Mouse (Mus musculus): ENCODE measurements around the gene Gstm4. TPM values are rescaled to one million over a fixed set of nuclear protein-coding genes. Genes with fewer than 3 reads are reported as not detected.

The Gstm4 gene
- polyA plus RNA-seq, 1 experiment from 2014 or later: 15.6 TPM

DNA sequence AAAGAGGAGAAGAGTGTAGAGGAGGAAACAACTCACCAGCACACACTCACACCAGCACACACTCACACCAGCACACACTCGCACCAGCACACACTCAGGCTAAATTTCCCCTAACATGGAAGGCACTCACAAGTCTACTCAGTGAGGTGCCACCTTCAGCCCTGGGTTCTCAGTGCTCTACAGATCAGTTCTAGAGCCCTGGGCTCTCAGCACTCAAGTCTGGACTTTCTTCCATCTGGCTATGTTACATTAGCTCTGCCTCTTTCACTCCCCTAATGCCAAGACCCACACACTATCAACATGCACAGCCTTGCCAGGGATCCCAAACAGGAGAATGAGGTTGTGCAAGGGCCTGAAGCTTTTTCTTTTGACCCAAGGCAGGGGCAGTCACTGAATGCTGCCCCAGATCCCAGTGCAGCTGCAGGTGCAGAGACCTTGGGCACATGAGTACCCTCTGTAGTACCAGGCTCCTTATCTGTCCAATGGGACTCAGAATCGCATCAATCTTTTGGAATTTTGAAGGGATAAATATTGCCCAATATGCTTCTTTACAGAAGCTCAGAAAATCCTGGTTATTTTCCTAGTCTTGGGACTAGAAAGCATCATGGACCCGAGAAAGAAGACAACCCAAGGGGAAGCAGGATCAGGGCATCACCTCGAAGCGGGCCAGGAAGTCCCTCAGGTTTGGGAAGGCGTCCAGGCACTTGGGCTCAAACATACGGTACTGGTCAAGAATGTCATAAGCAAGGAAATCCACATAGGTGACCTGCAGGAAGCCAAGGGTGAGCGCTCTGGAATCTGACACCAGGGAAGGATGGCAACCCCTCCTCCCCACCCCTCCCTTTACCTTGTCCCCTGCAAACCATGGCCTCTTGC lies 30.4 kb downstream of the Gstm4 start:
- Histone ChIP-seq H3K27me3 (ENCODE audit: control insufficient read depth, insufficient read depth, low read length) (no peaks in the 10 kb centered on the region), H3K4me1 (ENCODE audit: control insufficient read depth in 2 of 2, insufficient read depth in 2 of 2, low read length in 2 of 2) (peaks cover 8 to 20% of the 10 kb centered on the region in 2 experiments), H3K4me2 (ENCODE audit: low read length) (no peak overlapping the region), H3K9ac (ENCODE audit: low read length) (no peak overlapping the region), H3K9me3 (ENCODE audit: control insufficient read depth, low read length) (no peaks in the 10 kb centered on the region), H3K4me3 (ENCODE audit: control insufficient read depth in 1 of 2, insufficient read depth in 1 of 2, low read depth in 1 of 2, low read length in 2 of 2) (no peak overlapping the region), H3K27ac (replicated peaks in 1 of 2; ENCODE audit: control insufficient read depth in 1 of 2, insufficient read depth in 1 of 2, low read depth in 2 of 2, low read length in 2 of 2) (no peak overlapping the region), H3K36me3 (ENCODE audit: control insufficient read depth, insufficient read depth, low read length) (no peaks in the 10 kb centered on the region)
- 80% methylated on average over 7 of the region's 8 CpGs for WGBS
- ATAC-seq (ENCODE audit: insufficient number of reproducible peaks, insufficient read depth, low FRiP score, low read depth): no peak

DNA sequence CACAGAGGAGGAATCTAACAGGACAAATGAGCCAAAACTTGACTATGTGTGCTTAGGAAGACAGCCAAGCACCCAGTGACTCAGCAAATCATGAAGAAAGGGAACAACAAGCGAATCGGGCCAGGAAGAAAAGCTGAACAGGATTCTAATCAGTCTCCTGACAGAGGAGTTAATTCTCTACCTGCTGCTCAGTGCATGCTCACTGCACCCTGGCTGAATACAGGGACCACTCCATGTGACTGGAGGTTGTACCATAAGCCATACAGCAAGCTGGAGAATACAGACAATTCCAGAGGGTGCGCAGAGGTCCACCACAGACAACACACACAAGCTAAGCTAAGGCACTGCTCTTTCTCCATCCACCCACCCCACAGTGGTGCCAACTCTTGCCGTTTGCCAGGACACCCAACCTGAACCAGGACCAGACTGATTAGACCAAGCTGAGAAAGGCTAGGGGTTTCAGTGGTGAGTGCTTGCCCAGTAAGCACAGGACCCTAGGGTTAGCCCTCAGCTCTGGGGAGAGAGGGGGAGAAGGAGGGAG lies 31.3 kb downstream of the Gstm4 start:
- H3K4me2 ChIP-seq (ENCODE audit: low read length): no peak overlapping the region
- H3K27ac ChIP-seq (replicated peaks in 1 of 2; ENCODE audit: control insufficient read depth in 1 of 2, insufficient read depth in 1 of 2, low read depth in 2 of 2, low read length in 2 of 2): no peak overlapping the region
- peaks cover 4 to 13% of the 10 kb centered on the region in 2 experiments for H3K4me1 ChIP-seq (ENCODE audit: control insufficient read depth in 2 of 2, insufficient read depth in 2 of 2, low read length in 2 of 2)
- 66% methylated on average over 4 of the region's 4 CpGs for WGBS
- no peaks in the 10 kb centered on the region for H3K36me3 ChIP-seq (ENCODE audit: control insufficient read depth, insufficient read depth, low read length)
- H3K4me3 ChIP-seq (ENCODE audit: control insufficient read depth in 1 of 2, insufficient read depth in 1 of 2, low read depth in 1 of 2, low read length in 2 of 2): no peak overlapping the region
- no peaks in the 10 kb centered on the region for H3K9me3 ChIP-seq (ENCODE audit: control insufficient read depth, low read length)
- no peaks in the 10 kb centered on the region for H3K27me3 ChIP-seq (ENCODE audit: control insufficient read depth, insufficient read depth, low read length)
- ATAC-seq (ENCODE audit: insufficient number of reproducible peaks, insufficient read depth, low FRiP score, low read depth): no peak
- H3K9ac ChIP-seq (ENCODE audit: low read length): no peak overlapping the region

DNA sequence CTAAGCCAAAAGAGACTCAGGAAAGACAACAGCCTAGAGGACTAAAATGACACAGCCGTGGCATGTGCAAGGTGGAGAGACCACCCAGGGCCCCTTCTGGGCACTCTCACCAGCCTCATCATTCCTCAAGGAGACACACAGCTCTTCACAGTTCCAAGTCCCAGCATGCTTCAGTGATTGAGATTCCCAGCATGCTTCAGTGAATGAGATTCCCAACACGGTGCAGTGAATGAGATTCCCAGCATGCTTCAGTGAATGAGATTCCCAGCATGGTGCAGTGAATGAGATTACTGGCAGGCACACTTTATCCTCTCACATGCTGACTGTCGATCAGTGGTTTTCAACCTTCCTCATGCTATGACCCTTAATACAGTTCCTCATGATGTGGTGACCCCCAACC lies 33.1 kb downstream of the Gstm4 start:
- peaks cover 2 to 6% of the 10 kb centered on the region in 2 experiments; a peak in 3 of 4 replicates for H3K4me1 ChIP-seq (ENCODE audit: control insufficient read depth in 2 of 2, insufficient read depth in 2 of 2, low read length in 2 of 2)
- no peaks in the 10 kb centered on the region for H3K36me3 ChIP-seq (ENCODE audit: control insufficient read depth, insufficient read depth, low read length)
- no peak for ATAC-seq (ENCODE audit: insufficient number of reproducible peaks, insufficient read depth, low FRiP score, low read depth)
- WGBS: 61% methylated on average over 3 of the region's 3 CpGs
- H3K27me3 ChIP-seq (ENCODE audit: control insufficient read depth, insufficient read depth, low read length): no peaks in the 10 kb centered on the region
- no peak overlapping the region for H3K4me3 ChIP-seq (ENCODE audit: control insufficient read depth in 1 of 2, insufficient read depth in 1 of 2, low read depth in 1 of 2, low read length in 2 of 2)
- no peak overlapping the region for H3K9ac ChIP-seq (ENCODE audit: low read length)
- H3K9me3 ChIP-seq (ENCODE audit: control insufficient read depth, low read length): no peaks in the 10 kb centered on the region
- H3K27ac ChIP-seq (replicated peaks in 1 of 2; ENCODE audit: control insufficient read depth in 1 of 2, insufficient read depth in 1 of 2, low read depth in 2 of 2, low read length in 2 of 2): no peak overlapping the region
- no peak overlapping the region for H3K4me2 ChIP-seq (ENCODE audit: low read length)

DNA sequence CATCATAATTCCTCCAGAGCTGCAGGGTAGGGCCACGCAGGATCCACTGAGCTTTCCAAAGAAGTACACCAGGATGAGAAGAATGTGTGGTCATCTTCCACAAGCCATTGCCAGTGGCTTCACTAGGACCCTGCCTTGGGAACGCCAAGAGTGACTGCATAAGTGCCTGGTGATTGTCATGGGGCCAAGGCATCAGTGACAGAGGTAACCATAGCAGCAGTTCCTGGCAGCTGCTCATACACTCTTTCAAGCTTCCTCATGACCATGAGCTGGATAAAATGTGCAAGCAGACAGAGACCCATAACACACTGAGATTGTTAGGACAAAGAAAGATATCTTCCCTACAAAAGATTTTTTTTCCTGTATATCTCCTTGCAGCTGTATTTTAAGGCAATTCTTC lies 34.4 kb downstream of the Gstm4 start:
- Histone ChIP-seq H3K4me3 (ENCODE audit: control insufficient read depth in 1 of 2, insufficient read depth in 1 of 2, low read depth in 1 of 2, low read length in 2 of 2) (no peak overlapping the region), H3K36me3 (ENCODE audit: control insufficient read depth, insufficient read depth, low read length) (no peaks in the 10 kb centered on the region), H3K27me3 (ENCODE audit: control insufficient read depth, insufficient read depth, low read length) (no peaks in the 10 kb centered on the region), H3K27ac (replicated peaks in 1 of 2; ENCODE audit: control insufficient read depth in 1 of 2, insufficient read depth in 1 of 2, low read depth in 2 of 2, low read length in 2 of 2) (no peak overlapping the region), H3K4me2 (ENCODE audit: low read length) (no peak overlapping the region), H3K9me3 (ENCODE audit: control insufficient read depth, low read length) (no peaks in the 10 kb centered on the region), H3K4me1 (ENCODE audit: control insufficient read depth in 2 of 2, insufficient read depth in 2 of 2, low read length in 2 of 2) (peaks cover 2 to 6% of the 10 kb centered on the region in 2 experiments; a peak in 3 of 4 replicates), H3K9ac (ENCODE audit: low read length) (no peak overlapping the region)
- 44% methylated on average over 2 of the region's 2 CpGs for WGBS
- 0 out of 2 replicates have a peak, but pooled peaks have one; percentile 55 for ATAC-seq (ENCODE audit: insufficient number of reproducible peaks, insufficient read depth, low FRiP score, low read depth)

DNA sequence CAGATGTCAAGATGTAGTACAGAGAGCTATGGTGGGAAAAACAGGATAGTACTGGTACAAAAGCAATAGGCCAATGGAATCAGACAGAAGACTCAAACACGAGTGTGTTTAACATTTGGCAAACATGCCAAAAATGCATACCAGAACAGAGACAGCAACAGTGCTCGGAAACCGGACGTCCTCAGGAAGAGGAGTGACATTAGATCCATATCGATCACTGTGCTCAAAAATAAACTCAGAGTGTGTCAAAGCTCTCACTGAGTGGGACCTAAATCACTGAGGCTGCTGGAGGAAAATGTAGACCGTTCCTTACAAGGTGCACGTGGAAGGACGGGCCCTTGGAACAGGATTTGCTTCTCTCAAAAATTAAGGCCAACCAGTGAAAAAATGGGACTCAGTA lies 42.7 kb downstream of the Gstm4 start:
- Histone ChIP-seq H3K4me1 (ENCODE audit: control insufficient read depth in 2 of 2, insufficient read depth in 2 of 2, low read length in 2 of 2) (no peaks in the 10 kb centered on the region), H3K9ac (ENCODE audit: low read length) (no peak overlapping the region), H3K36me3 (ENCODE audit: control insufficient read depth, insufficient read depth, low read length) (no peaks in the 10 kb centered on the region), H3K9me3 (ENCODE audit: control insufficient read depth, low read length) (no peaks in the 10 kb centered on the region), H3K4me2 (ENCODE audit: low read length) (no peak overlapping the region), H3K4me3 (ENCODE audit: control insufficient read depth in 1 of 2, insufficient read depth in 1 of 2, low read depth in 1 of 2, low read length in 2 of 2) (no peak overlapping the region), H3K27ac (replicated peaks in 1 of 2; ENCODE audit: control insufficient read depth in 1 of 2, insufficient read depth in 1 of 2, low read depth in 2 of 2, low read length in 2 of 2) (no peak overlapping the region), H3K27me3 (ENCODE audit: control insufficient read depth, insufficient read depth, low read length) (no peaks in the 10 kb centered on the region)
- WGBS: 68% methylated on average over 8 of the region's 8 CpGs
- ATAC-seq (ENCODE audit: insufficient number of reproducible peaks, insufficient read depth, low FRiP score, low read depth): no peak

DNA sequence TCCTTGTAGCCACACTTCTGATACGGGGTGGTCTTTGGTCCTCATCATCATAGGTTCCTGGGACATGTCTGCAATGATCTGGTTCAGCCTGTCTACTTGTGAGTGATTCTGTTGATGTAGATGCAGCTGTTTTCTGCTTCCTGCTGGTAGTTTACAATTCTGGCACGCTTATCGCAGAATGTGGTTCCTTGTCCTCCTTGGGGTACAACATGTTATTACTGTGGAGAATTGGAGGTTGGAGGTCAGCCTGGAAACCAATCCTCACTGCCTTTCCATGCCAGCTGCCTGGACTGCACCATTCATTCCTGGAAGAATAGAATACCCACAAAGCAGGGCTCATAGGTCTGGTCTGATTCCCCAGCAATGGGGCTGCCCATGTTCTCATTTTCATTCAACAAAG lies 45.2 kb downstream of the Gstm4 start:
- no peak overlapping the region for H3K9ac ChIP-seq (ENCODE audit: low read length)

DNA sequence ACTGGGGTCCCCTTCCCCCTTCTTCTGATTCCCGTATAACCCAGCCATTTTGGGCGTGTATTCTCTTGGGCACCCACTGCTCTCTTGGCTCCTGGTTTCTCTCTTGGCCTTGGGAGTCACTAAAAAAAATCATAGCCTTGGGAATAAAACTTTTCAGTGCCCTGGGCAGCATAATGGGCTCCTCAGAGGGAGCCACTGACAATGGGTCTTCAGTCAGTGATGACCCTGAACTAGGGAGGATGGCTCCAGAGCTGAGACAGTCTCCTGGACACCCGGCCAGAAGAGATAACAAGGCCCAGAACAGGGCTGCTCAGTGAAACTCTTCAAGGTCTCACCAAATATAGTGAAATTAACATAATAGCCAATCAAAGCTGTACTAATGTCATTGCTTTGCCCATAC lies 46.1 kb downstream of the Gstm4 start:
- H3K27me3 ChIP-seq (ENCODE audit: control insufficient read depth, insufficient read depth, low read length): no peaks in the 10 kb centered on the region
- H3K9me3 ChIP-seq (ENCODE audit: control insufficient read depth, low read length): no peaks in the 10 kb centered on the region
- no peak overlapping the region for H3K4me3 ChIP-seq (ENCODE audit: control insufficient read depth in 1 of 2, insufficient read depth in 1 of 2, low read depth in 1 of 2, low read length in 2 of 2)
- ATAC-seq (ENCODE audit: insufficient number of reproducible peaks, insufficient read depth, low FRiP score, low read depth): no peak
- H3K9ac ChIP-seq (ENCODE audit: low read length): no peak overlapping the region
- H3K4me1 ChIP-seq (ENCODE audit: control insufficient read depth in 2 of 2, insufficient read depth in 2 of 2, low read length in 2 of 2): no peaks in the 10 kb centered on the region
- H3K27ac ChIP-seq (replicated peaks in 1 of 2; ENCODE audit: control insufficient read depth in 1 of 2, insufficient read depth in 1 of 2, low read depth in 2 of 2, low read length in 2 of 2): no peak overlapping the region
- 79% methylated on average over 3 of the region's 3 CpGs for WGBS
- no peak overlapping the region for H3K4me2 ChIP-seq (ENCODE audit: low read length)
- no peaks in the 10 kb centered on the region for H3K36me3 ChIP-seq (ENCODE audit: control insufficient read depth, insufficient read depth, low read length)

More for the DNA sequence above, 45.2 kb downstream of the Gstm4 start:
- ATAC-seq (ENCODE audit: insufficient number of reproducible peaks, insufficient read depth, low FRiP score, low read depth): no peak
- Histone ChIP-seq H3K4me2 (ENCODE audit: low read length) (no peak overlapping the region), H3K36me3 (ENCODE audit: control insufficient read depth, insufficient read depth, low read length) (no peaks in the 10 kb centered on the region), H3K4me3 (ENCODE audit: control insufficient read depth in 1 of 2, insufficient read depth in 1 of 2, low read depth in 1 of 2, low read length in 2 of 2) (no peak overlapping the region), H3K27me3 (ENCODE audit: control insufficient read depth, insufficient read depth, low read length) (no peaks in the 10 kb centered on the region), H3K27ac (replicated peaks in 1 of 2; ENCODE audit: control insufficient read depth in 1 of 2, insufficient read depth in 1 of 2, low read depth in 2 of 2, low read length in 2 of 2) (no peak overlapping the region), H3K9me3 (ENCODE audit: control insufficient read depth, low read length) (no peaks in the 10 kb centered on the region), H3K4me1 (ENCODE audit: control insufficient read depth in 2 of 2, insufficient read depth in 2 of 2, low read length in 2 of 2) (no peaks in the 10 kb centered on the region)
- WGBS: 92% methylated on average over 3 of the region's 3 CpGs

All from heart, embryonic 14.5 days (tissue).